Mouse (Mus musculus): ENCODE results near the gene Oas1d. TPM values are rescaled to one million over a fixed set of nuclear protein-coding genes. Genes with fewer than 3 reads are reported as not detected.

Gene Oas1d
- total RNA-seq, 2 experiments from 2014 or later, result not detected

DNA sequence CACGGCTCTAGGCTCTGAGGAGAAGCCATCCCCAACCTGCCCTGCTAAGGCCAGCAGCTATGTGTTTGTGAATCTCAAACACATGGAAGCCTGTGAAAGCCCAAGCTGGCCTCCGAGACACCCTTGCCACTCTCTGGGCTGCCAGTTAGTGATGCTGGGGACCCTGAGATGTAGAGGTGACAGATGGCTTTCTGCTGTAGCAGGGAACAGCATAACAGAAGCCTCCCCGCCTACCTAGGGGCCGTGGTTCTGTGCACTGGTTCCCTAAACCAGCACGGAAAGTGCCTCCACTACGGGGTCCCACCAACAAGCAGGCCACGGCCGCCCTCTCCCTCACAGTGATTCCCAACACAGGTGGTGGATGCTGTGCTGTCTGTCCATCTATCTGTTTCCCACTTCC lies 52.6 kb downstream of the Oas1d start:
- no peak for ATAC-seq (replicated peaks; ENCODE audit: low FRiP score, poor library complexity, severe bottlenecking)

DNA sequence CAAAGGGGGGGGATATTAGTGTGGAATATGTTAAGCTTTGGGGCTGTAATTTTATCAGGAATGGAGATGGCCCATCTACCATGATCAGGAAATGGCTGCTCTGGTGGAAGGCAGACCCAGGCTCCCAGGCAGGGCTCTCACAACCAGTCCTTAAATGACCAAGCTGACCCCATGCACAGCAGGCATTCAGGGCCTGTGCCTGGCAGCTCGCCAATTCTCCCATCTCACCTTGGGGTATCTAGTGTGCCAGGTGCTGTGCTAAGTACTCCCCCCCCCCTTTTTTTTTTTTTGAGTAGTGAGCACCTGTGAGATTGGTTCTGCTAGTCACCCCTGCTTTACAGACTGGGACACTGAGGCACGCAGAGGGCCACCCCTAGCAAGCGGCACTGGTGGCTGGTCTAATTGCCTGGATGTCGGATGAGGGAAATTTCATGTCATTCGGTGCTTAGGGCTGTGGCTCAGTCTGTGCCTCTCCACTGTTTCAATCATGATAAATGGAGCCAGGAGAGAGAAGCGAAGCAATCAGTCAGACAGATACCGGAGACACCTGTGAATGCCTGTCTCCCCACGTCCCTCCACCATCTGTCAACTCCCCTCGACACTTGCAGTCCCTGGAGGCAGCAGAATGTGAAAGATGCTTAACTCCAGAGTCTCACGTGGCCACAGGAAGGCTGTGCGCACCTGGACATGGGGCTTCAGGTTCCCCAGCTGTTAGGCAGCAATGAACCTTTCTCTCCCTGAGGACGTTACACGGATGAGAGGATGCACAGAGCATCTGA lies 53.2 kb downstream of the Oas1d start:
- ATAC-seq (replicated peaks; ENCODE audit: low FRiP score, poor library complexity, severe bottlenecking), result no peak

DNA sequence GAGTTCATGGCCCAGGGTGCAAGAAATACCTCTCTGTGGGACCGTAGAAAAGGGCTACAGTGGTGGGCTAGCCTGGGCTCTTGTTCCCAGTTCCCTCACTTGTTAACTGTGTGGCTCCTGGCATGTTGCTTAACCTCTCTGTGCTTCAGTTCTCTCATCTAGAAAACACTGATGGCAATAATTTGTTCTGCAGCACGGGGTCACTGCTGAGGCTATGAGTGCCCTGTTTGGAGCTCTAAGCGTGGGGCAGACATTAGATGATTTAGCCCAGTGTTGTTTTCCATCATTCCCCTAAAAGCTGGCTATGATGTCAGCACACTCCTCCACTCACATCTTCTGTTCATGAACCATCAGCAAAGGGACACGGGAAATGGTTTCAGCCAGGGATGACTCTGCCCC lies 53.8 kb downstream of the Oas1d start:
- no peak for ATAC-seq (replicated peaks; ENCODE audit: low FRiP score, poor library complexity, severe bottlenecking)

DNA sequence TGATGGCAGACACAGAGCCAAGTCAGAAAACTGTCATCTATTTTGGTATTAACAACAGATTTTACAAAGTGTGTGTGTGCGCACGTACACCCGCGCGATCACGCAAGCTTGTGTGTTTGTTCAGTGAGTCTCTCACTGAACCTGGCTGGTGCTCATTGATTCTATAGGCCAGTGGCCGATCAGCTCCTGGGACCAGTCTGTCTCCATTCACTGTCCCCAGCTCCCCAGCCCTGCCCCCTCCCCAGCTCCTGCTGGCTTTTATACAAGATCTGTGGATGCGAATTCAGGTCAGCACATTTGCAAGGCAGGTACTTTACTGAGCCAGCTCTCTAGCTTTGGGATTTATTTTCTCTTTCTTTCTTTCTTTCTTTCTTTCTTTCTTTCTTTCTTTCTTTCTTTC lies 54.5 kb downstream of the Oas1d start:
- no peak for ATAC-seq (replicated peaks; ENCODE audit: low FRiP score, poor library complexity, severe bottlenecking)

DNA sequence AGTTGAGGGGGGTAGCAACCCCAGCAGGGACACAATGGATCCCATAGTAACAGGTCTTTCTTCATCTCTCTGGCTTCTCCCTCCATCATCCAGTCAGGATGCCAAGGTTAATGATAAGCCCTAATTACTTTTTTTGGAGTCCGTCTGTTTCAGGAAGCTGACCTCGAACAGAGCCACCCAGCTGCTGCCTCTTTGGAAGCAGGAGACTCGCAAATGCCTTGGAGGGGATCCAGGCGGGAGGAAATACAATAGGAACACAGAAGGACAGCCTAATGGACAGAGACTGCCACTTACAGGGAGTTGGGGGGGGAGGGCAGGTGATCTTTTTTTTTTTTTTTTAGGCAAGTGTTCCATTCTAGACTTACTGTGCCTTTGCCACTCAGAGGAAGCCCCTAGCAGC lies 55.4 kb downstream of the Oas1d start:
- no peak for ATAC-seq (replicated peaks; ENCODE audit: low FRiP score, poor library complexity, severe bottlenecking)

Other genes with a start within 250 kb of the Oas1d start
- gene Dtx1, start 202.6 kb upstream of the Oas1d start, total RNA-seq (2015; ENCODE audit: low replicate concordance), result 7.5 TPM in 1 of 2 replicates, not detected in the other
- gene Dtx1, start 202.6 kb upstream of the Oas1d start, total RNA-seq (2017; ENCODE audit: low replicate concordance), result 0.39 and 0.61 TPM in 2 replicates
- 5.0 and 12.3 TPM in 2 replicates for gene Oas2, start 164.7 kb upstream of the Oas1d start, total RNA-seq (2015; ENCODE audit: low replicate concordance)
- gene Oas2, start 164.7 kb upstream of the Oas1d start, total RNA-seq (2017; ENCODE audit: low replicate concordance), result 3.5 TPM in 2 replicates
- gene Oas3, start 136.9 kb upstream of the Oas1d start, total RNA-seq (2015; ENCODE audit: low replicate concordance), result 62.9 and 68.5 TPM in 2 replicates
- gene Oas3, start 136.9 kb upstream of the Oas1d start, total RNA-seq (2017; ENCODE audit: low replicate concordance), result 45.4 and 47.3 TPM in 2 replicates
- gene Oas1e, start 119.0 kb upstream of the Oas1d start, total RNA-seq (2015; ENCODE audit: low replicate concordance), result not detected in 2 replicates
- gene Oas1e, start 119.0 kb upstream of the Oas1d start, total RNA-seq (2017; ENCODE audit: low replicate concordance), result 3.0 TPM in 1 of 2 replicates, not detected in the other
- 2.2 and 9.6 TPM in 2 replicates for gene Oas1c, start 102.0 kb upstream of the Oas1d start, total RNA-seq (2015; ENCODE audit: low replicate concordance)
- 6.7 and 11.6 TPM in 2 replicates for gene Oas1c, start 102.0 kb upstream of the Oas1d start, total RNA-seq (2017; ENCODE audit: low replicate concordance)
- not detected in 2 replicates for gene Oas1f, start 67.2 kb upstream of the Oas1d start, total RNA-seq (2015; ENCODE audit: low replicate concordance)
- gene Oas1f, start 67.2 kb upstream of the Oas1d start, total RNA-seq (2017; ENCODE audit: low replicate concordance), result not detected in 2 replicates
- gene Oas1h, start 53.1 kb upstream of the Oas1d start, total RNA-seq (2015; ENCODE audit: low replicate concordance), result not detected in 2 replicates
- not detected in 2 replicates for gene Oas1h, start 53.1 kb upstream of the Oas1d start, total RNA-seq (2017; ENCODE audit: low replicate concordance)
- gene Oas1g, start 26.9 kb upstream of the Oas1d start, total RNA-seq (2015; ENCODE audit: low replicate concordance), result not detected in 2 replicates
- gene Oas1g, start 26.9 kb upstream of the Oas1d start, total RNA-seq (2017; ENCODE audit: low replicate concordance), result 0.90 TPM in 1 of 2 replicates, not detected in the other
- gene Oas1a, start 7.0 kb upstream of the Oas1d start, total RNA-seq (2015; ENCODE audit: low replicate concordance), result 2.5 and 16.3 TPM in 2 replicates
- 5.1 and 6.5 TPM in 2 replicates for gene Oas1a, start 7.0 kb upstream of the Oas1d start, total RNA-seq (2017; ENCODE audit: low replicate concordance)
- gene Rph3a, start 95.6 kb downstream of the Oas1d start, total RNA-seq (2015; ENCODE audit: low replicate concordance), result not detected in 2 replicates
- gene Rph3a, start 95.6 kb downstream of the Oas1d start, total RNA-seq (2017; ENCODE audit: low replicate concordance), result not detected in 2 replicates